Mouse (Mus musculus) neural tube, embryonic 15.5 days (tissue): ENCODE measurements at regions not wholly inside any gene's neighbourhood (a gene's known extent, or its start where the extent isn't known, plus 50 kb on each side); places are given as distances from the start of the nearest gene placed in this dataset.

Experiments
- ATAC-seq: fragments of 200-750 bp; cut with Nextera tagmentation; 2 replicates; pipeline ENCODE4 v1.8.0; 2017; ENCODE audit warnings: mild to moderate bottlenecking, moderate TSS enrichment, moderate library complexity; ENCODE audit not compliant: low FRiP score
- H3K27ac ChIP-seq: fragments of 300-500 bp; sonication (generic); replicated peaks from 2 replicates; pipeline ENCODE4 v1.5.1; 2015; ENCODE audit warnings: mild to moderate bottlenecking, inconsistent platforms
- H3K27me3 ChIP-seq: fragments of 300-500 bp; sonication (generic); replicated peaks from 2 replicates; pipeline ENCODE4 v1.6.1; 2015; ENCODE audit warnings: inconsistent platforms
- H3K36me3 ChIP-seq: fragments of 300-500 bp; sonication (generic); 2 replicates; pipeline ENCODE4 v1.6.1; 2015; ENCODE audit warnings: inconsistent platforms
- H3K4me1 ChIP-seq: fragments of 300-500 bp; sonication (generic); 2 replicates; pipeline ENCODE4 v1.6.1; 2015; ENCODE audit warnings: inconsistent platforms
- H3K4me2 ChIP-seq: fragments of 300-500 bp; sonication (generic); 2 replicates; pipeline ENCODE4 v1.6.1; 2015; ENCODE audit warnings: inconsistent platforms, mild to moderate bottlenecking, moderate library complexity
- H3K4me3 ChIP-seq: fragments of 300-500 bp; sonication (generic); replicated peaks from 2 replicates; pipeline ENCODE4 v1.5.1; 2015; ENCODE audit warnings: mild to moderate bottlenecking, inconsistent platforms
- H3K9ac ChIP-seq: fragments of 300-500 bp; sonication (generic); replicated peaks from 2 replicates; pipeline ENCODE4 v1.6.1; 2015; ENCODE audit warnings: mild to moderate bottlenecking, inconsistent platforms
- H3K9me3 ChIP-seq: fragments of 300-500 bp; sonication (generic); replicated peaks from 2 replicates; pipeline ENCODE4 v1.6.1; 2016; ENCODE audit warnings: inconsistent platforms
- WGBS: fragments of 180-500 bp; shearing (Covaris S2); methylation state at CpG from one replicate; pipeline ENCODE4 v1.1.7; 2015; ENCODE audit warnings: mixed read lengths; 5-methylcytosine and 5-hydroxymethylcytosine counted together

DNA sequence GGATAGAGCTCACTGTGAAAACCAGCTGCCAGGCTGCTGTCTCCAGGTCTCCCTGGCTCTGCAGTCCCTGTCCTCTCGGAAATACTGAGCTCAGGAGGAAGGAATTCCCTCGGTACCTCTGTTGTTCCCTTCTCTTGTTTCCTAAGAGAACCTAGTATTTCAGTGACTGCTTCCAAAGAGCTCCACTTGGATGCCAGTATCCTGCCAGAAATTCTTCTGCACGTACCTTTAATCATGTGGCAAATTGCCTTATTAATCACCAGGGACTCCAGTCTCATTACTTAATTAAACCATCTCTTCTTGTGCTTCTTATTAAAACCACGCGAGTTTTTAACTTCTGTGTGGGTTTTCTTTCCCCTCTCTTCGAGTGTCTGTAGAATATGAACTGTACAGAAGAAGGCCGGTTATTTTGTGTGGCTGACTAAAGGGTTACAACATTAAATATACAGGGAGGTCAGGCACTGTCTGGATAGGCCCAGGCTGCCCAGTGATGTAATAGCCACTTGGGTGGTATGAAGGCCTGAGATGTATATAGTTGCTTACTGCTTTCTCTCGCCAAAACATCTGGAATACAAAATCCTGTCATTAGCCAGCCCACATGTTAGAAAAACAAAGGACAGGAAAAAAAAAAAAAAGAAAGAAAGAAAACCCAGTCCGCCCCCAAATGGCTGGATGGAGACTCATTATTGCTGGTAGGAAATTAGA, 183.2 kb downstream of the Gm10260 start:
- Histone ChIP-seq H3K36me3 (no peaks in the 10 kb centered on the region), H3K27me3 (no peaks in the 10 kb centered on the region), H3K27ac (no peak overlapping the region), H3K4me3 (no peak overlapping the region), H3K4me1 (peaks cover 12% of the 10 kb centered on the region), H3K9me3 (no peaks in the 10 kb centered on the region), H3K4me2 (no peak overlapping the region), H3K9ac (no peak overlapping the region)
- no peak for ATAC-seq
- 29% methylated on average over 9 of the region's 9 CpGs for WGBS

DNA sequence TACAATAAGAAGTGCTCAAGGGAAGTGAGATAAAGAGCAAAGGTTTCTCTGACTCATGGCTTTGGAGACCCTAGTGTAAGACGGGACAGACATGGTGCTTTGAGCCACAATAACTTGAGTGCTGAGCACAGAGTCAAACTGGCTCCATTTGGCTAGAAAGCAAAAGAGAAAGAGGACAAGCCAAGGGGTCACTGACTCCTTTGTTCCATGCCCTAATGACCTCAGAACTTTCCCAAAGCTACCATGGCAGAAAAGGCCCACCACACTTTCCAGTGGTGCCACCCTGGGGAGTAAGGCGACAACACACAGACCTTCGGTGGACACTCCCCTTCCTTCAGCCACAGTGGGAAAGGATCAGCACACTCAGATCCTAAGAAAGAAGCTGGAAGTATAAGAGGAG, 186.8 kb downstream of the Gm10260 start:
- no peak overlapping the region for H3K4me3 ChIP-seq
- no peaks in the 10 kb centered on the region for H3K36me3 ChIP-seq
- ATAC-seq: no peak
- WGBS: 28% methylated on average over 3 of the region's 3 CpGs
- no peaks in the 10 kb centered on the region for H3K9me3 ChIP-seq
- no peak overlapping the region for H3K4me2 ChIP-seq
- no peak overlapping the region for H3K9ac ChIP-seq
- no peak overlapping the region for H3K27ac ChIP-seq
- peaks cover 12% of the 10 kb centered on the region for H3K4me1 ChIP-seq
- no peaks in the 10 kb centered on the region for H3K27me3 ChIP-seq

DNA sequence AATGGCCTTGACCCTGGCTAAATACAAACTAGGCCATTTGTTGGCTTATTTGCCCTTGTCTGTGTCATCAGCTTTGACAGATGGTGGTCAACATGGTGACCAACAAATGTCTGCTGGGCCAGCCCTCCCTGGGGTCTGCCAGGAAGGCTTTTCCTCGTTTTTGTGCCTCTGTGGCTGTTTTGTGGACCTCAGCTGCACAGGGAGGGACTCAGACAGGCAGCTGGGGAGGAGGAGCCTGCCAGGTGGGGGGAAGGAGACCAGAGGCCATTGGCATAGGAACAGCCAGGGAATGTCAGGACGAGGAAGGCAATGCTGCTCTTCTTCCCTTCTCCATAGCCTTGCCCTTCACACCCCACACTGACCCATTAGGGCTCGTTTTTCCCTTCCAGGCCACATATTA, 188.1 kb downstream of the Gm10260 start:
- no peak overlapping the region for H3K27ac ChIP-seq
- WGBS: 39% methylated on average over 3 of the region's 3 CpGs
- no peaks in the 10 kb centered on the region for H3K36me3 ChIP-seq
- H3K4me1 ChIP-seq: peaks cover 8% of the 10 kb centered on the region
- H3K9ac ChIP-seq: no peak overlapping the region
- no peaks in the 10 kb centered on the region for H3K27me3 ChIP-seq
- H3K4me3 ChIP-seq: no peak overlapping the region
- no peaks in the 10 kb centered on the region for H3K9me3 ChIP-seq
- H3K4me2 ChIP-seq: no peak overlapping the region
- ATAC-seq: no peak

DNA sequence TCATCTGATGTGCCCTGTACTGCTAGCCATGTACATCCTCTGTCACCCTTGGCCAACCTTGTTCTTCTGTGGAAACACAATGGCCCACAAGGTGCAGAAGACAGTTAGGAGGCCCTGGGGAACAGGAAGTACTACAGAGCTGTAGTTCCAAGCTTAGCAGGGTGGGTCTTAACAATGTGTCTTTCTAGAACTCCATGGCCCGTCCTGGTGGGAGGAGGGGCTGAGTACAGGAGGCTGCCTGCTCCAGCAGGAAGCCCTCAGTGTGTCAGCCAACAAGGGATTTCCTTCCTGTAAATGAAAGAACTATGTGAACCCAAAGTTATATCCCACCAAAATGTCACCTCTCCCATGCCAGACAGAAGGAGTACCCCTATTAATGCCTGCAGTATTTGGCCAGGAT, 190.4 kb downstream of the Gm10260 start:
- no peaks in the 10 kb centered on the region for H3K36me3 ChIP-seq
- H3K4me1 ChIP-seq: peaks cover 6% of the 10 kb centered on the region; the same call in 1 of the 2 replicates
- no peak overlapping the region for H3K4me3 ChIP-seq
- H3K9ac ChIP-seq: no peak overlapping the region
- no peaks in the 10 kb centered on the region for H3K9me3 ChIP-seq
- no peak for ATAC-seq
- H3K27me3 ChIP-seq: no peaks in the 10 kb centered on the region
- H3K27ac ChIP-seq: no peak overlapping the region
- whole genome bisulfite sequencing: 61% methylated on average over 1 of the region's 1 CpGs
- H3K4me2 ChIP-seq: no peak overlapping the region

DNA sequence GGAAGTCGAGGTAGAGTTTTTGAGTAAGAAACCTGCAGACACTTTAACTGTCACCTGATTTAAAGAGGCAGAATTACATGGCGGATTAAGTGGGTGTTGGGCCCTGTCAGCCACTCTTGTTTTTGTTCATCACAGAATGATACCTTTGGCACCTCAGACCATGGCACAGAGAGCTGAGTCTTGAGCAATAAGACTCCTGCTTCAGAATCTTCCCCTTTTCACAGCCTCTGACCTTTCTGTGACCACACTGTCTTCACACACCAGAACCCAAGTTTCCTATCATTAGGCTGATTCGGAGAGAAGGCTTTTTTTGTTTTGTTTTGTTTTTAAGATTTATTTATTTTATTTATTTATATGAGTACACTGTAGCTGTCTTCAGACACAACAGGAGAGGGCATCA, 192.8 kb downstream of the Gm10260 start:
- H3K27ac ChIP-seq: no peak overlapping the region
- no peak for ATAC-seq

DNA sequence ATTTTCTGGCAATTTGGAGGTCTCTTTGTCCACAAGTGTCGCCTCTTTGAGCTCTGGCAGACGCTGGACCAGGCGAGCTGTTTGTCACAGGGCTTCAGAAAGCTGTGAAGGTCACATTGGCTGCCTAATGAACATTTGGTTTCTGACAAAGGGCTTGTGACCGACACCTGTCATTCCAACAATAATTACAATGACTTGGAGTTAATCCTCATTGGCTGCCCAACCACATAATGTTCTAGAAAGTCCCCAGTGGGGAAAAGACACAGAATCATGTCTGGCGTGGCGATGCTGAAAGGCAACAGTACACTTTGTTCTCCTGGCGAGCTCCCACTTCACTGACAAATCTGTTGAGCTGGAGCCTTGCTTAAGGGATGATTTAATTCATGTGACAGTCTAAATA, 194.4 kb downstream of the Gm10260 start:
- Histone ChIP-seq H3K4me1 (peaks cover 6% of the 10 kb centered on the region; the same call in 1 of the 2 replicates), H3K4me2 (no peak overlapping the region), H3K4me3 (no peak overlapping the region), H3K36me3 (no peaks in the 10 kb centered on the region), H3K9ac (no peak overlapping the region), H3K27ac (no peak overlapping the region), H3K9me3 (no peaks in the 10 kb centered on the region), H3K27me3 (no peaks in the 10 kb centered on the region)
- no peak for ATAC-seq
- WGBS: 44% methylated on average over 7 of the region's 7 CpGs

More for the DNA sequence above, 192.8 kb downstream of the Gm10260 start:
- Histone ChIP-seq H3K36me3 (no peaks in the 10 kb centered on the region), H3K9ac (no peak overlapping the region), H3K4me1 (peaks cover 6% of the 10 kb centered on the region; the same call in 1 of the 2 replicates), H3K9me3 (no peaks in the 10 kb centered on the region), H3K4me3 (no peak overlapping the region), H3K27me3 (no peaks in the 10 kb centered on the region), H3K4me2 (no peak overlapping the region)
- 84% methylated on average over 3 of the region's 3 CpGs for WGBS

DNA sequence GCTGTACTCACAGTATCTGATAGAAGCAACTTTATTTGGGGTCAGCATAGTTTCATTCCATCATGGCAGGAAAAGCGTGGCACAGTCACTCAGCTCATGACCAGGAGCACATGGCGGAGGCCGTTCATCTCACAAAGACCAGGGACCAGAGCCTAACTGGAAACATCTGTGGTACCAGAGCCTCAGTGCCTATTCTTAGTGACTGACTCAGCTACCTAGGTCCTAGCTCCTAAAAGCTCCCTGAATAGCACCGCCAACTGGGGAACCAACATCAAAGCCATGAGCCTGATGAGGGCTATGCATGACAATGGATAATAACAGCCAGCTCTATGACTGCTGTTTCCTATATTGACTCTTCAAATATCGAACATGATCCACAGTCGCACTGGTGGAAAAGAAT, 198.2 kb downstream of the Gm10260 start:
- ATAC-seq: no peak
- H3K4me2 ChIP-seq: no peak overlapping the region
- H3K4me3 ChIP-seq: no peak overlapping the region
- 85% methylated on average over 6 of the region's 6 CpGs for WGBS
- H3K27ac ChIP-seq: no peak overlapping the region
- no peak overlapping the region for H3K9ac ChIP-seq
- no peaks in the 10 kb centered on the region for H3K27me3 ChIP-seq
- H3K36me3 ChIP-seq: no peaks in the 10 kb centered on the region
- H3K9me3 ChIP-seq: 0 out of 2 replicates have a peak, but pooled peaks cover 4% of the 10 kb centered on the region
- H3K4me1 ChIP-seq: peaks cover 6% of the 10 kb centered on the region; the same call in 1 of the 2 replicates

DNA sequence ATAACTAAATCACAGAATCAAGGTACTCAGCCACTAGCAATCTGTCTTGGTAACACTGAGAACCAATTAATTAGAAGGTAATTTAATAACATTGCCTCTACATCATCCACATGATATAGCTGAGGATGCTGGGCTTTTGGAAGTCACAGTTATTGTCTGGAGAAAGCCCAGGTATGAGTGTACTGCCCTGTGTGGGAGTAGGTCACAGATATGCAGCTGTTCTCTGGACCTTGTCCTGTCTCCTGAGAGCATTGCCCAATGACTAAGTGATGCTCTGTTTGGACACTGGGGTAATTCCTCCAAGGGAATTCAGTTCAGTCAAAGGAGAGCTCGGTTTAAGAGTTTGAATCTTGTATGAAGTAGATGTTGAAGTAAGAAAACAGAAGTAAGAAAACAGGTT, 199.6 kb downstream of the Gm10260 start:
- Histone ChIP-seq H3K36me3 (no peaks in the 10 kb centered on the region), H3K4me3 (no peak overlapping the region), H3K4me2 (no peak overlapping the region), H3K4me1 (peaks cover 1% of the 10 kb centered on the region; the same call in 1 of the 2 replicates), H3K9me3 (0 out of 2 replicates have a peak, but pooled peaks cover 4% of the 10 kb centered on the region), H3K27ac (no peak overlapping the region), H3K9ac (no peak overlapping the region), H3K27me3 (no peaks in the 10 kb centered on the region)
- 63% methylated on average over 1 of the region's 1 CpGs for WGBS
- no peak for ATAC-seq

DNA sequence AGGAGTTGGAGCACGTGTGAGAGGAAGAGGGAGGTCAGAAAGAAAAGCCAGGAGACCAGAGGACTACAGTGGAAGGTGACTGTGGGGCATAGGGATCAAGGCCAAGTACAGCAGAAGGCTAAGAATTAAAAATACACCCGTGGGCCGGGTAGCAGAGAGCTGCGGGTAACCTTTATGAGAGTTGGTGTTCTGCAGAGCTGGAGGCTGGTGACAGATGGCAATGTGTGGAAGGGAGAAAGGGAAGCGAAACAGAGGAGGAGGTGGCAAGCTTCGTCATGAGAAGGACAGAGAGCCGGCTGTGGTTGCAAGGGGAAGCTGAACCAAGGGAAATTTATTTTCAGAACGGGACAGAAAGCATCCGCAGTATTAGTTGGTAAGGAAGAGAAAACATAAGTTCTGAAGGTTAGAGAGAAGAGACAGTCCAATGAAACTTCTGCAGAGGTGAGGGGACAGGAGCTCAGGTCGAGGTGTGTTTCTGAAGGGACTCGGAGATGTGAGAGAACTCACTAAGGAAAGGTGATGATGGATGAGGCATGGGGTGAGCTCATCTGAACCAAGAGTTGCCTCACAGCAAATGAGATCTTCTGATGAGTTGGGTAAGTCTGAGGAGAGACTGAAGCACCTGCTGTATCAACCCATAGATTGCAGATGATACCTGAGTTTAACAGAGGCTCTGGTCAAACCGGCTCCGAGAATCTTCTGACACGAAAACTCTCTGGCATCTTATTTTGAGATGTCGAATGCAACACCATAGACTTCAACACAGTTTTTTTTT, 200.6 kb downstream of the Gm10260 start:
- H3K4me3 ChIP-seq: no peak overlapping the region
- 94% methylated on average over 15 of the region's 15 CpGs for WGBS
- no peak overlapping the region for H3K27ac ChIP-seq
- no peak overlapping the region for H3K4me2 ChIP-seq
- no peaks in the 10 kb centered on the region for H3K36me3 ChIP-seq
- H3K4me1 ChIP-seq: no peaks in the 10 kb centered on the region
- no peaks in the 10 kb centered on the region for H3K27me3 ChIP-seq
- H3K9me3 ChIP-seq: 0 out of 2 replicates have a peak, but pooled peaks cover 4% of the 10 kb centered on the region
- H3K9ac ChIP-seq: no peak overlapping the region
- ATAC-seq: no peak

DNA sequence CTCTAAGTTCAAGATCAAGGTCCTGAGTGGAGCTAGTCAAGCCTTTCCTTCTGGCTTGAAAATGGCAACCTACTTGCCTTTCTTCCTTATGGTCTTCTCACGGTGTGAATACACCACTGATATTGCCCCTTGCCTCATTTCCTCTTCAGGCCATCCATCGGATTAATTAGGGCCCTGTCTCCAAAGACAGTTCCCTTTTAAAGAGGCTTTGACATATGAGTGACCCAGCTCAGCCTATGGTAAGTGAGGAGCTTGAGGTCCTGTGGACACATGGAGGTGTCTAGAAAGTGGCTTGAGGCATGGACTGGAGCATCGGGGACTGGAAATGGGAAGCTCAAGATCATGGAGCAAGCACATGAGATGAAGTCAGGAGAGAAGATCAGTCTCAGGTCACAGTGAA, 201.5 kb downstream of the Gm10260 start:
- Histone ChIP-seq H3K4me1 (no peaks in the 10 kb centered on the region), H3K27ac (no peak overlapping the region), H3K9me3 (0 out of 2 replicates have a peak, but pooled peaks cover 4% of the 10 kb centered on the region), H3K4me3 (no peak overlapping the region), H3K4me2 (no peak overlapping the region), H3K36me3 (no peaks in the 10 kb centered on the region), H3K9ac (no peak overlapping the region), H3K27me3 (no peaks in the 10 kb centered on the region)
- no peak for ATAC-seq
- WGBS: 89% methylated on average over 3 of the region's 3 CpGs

DNA sequence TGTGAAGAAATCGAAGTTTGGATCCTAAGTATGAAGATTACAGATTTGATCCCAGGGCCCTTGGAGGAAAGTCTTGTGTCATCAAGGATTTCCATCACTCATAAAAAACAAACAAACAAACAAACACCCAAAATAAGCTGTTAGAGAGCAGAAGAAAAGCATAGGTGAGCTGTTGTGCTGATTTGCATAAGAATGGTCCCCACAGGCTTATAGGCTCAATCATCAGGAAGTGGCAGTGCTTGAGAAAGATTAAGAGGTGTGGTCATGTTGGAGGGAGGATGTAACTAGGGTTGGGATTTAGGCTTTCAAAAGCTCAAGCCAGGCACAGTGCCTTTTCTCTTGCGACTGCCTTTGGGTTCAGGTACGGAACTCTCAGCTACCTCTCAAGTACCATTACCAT, 205.1 kb downstream of the Gm10260 start:
- WGBS: 91% methylated on average over 3 of the region's 3 CpGs
- H3K4me3 ChIP-seq: no peak overlapping the region
- no peaks in the 10 kb centered on the region for H3K4me1 ChIP-seq
- 0 out of 2 replicates have a peak, but pooled peaks cover 4% of the 10 kb centered on the region for H3K9me3 ChIP-seq
- H3K27me3 ChIP-seq: no peaks in the 10 kb centered on the region
- H3K4me2 ChIP-seq: no peak overlapping the region
- H3K9ac ChIP-seq: no peak overlapping the region
- ATAC-seq: no peak
- H3K36me3 ChIP-seq: no peaks in the 10 kb centered on the region
- no peak overlapping the region for H3K27ac ChIP-seq

DNA sequence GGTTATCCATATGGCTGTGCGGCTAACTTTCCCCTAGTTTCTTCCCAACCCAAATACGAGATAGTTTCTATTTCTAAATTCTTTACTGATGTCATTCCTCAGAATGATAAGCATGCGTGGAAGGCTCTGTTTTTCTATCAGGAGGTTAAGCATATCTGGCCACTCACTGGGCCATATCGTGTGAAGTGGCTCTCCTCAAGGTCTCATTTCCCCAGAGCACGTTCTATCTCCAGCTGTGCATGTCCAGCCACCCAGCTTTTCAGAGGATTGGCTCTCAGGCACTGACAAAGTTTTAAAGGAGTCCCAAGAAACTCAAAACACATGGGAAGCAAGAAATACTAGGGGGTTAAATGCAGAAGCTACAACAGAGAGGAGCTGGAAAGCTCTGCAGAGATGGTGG, 205.8 kb downstream of the Gm10260 start:
- Histone ChIP-seq H3K9ac (no peak overlapping the region), H3K9me3 (0 out of 2 replicates have a peak, but pooled peaks cover 4% of the 10 kb centered on the region), H3K4me1 (no peaks in the 10 kb centered on the region), H3K4me2 (no peak overlapping the region), H3K27me3 (no peaks in the 10 kb centered on the region), H3K4me3 (no peak overlapping the region), H3K27ac (no peak overlapping the region), H3K36me3 (no peaks in the 10 kb centered on the region)
- ATAC-seq: no peak
- WGBS: 42% methylated on average over 5 of the region's 5 CpGs
